Mouse (Mus musculus) cerebellum, postnatal 25 days (tissue): Measurements from ENCODE around the gene D10Wsu102e.

ENCODE experiments used
- DNase-seq, 2 experiments: peaks; one replicate each; pipeline ENCODE4 v3.0.0; 2021; ENCODE audit warnings: mixed read lengths in 2 of 2

Gene D10Wsu102e

GRCm38 (mm10) chr10:83359956-83360355 lies at the start of gene D10Wsu102e:
D10Wsu102e (plus strand) TSS chr10:83360221.
- DNase-seq: peak; percentile 96 to 98

DNA sequence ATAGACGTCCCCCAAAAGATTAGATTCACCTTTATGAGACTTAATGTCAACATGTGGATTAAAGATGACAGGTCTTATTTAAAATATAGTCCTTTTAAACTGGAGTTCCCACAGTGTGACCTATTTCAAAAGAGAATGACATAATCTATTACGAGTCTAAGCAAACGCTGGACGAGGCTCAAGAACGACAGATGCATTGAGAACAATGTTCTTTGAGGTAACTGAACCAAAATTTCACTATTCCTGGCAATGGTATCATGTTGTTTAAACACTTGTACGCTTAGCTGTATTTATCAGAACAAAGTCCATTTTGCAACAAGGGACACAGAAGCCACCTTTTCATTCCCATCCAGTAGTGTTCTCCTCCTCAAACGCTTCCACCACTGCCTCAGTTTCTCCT lies 49.7 kb upstream of the D10Wsu102e start:
- peak in 1 of 2 experiments; percentile 30 for DNase-seq

- no peak for DNase-seq
Observed at GRCm38 (mm10) chr10:83313033-83313432, 47.0 kb upstream of the D10Wsu102e start.

- no peak for DNase-seq
Observed at GRCm38 (mm10) chr10:83320396-83320795, 39.6 kb upstream of the D10Wsu102e start.

GRCm38 (mm10) chr10:83320870-83321269 lies 39.2 kb upstream of the D10Wsu102e start:
- DNase-seq: peak; percentile 71 to 80

DNA sequence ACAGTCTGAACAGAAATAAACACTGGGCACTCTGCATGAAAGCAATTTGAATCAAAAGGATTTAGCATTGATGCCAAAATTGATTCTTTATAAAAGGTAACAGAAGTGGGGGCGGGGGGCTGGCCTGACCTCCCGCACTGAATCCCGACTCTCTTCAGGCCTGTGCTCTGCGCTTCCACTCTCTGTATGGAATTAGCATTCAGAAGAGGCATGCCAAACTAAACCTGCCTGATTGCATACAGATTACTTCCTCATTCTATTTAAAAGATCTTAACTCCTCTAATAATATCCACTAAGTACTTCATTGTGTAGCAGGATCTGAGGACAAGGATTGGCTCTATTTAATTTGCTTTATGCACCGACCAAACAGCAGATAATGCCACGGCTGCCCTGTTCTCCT lies 38.5 kb upstream of the D10Wsu102e start:
- no peak for DNase-seq

DNA sequence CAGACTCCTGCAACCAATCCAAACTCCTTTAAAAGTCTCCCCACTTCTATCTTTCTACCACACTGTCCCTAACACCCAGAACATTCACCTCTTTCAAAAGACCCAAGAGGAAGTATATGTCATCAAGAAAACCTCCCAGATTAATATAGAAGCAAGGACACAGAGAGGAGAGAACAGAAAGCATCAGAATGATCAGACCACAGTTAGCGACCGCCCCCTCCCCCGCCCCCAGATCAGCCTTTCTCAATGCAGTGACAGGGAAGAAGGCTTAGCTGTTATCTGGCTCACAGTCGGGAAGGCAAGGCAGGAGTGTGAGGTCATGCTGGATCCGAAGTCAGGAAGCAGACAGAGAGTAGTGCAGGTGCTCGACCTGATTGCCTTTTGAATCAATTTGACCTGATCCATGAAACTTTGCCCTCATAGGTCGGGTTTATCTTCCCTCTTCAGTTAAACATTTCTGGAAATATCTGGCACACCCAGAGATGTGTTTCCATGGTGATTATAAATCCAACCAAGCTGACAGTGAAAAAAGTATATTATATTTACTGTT lies 37.4 kb upstream of the D10Wsu102e start:
- no peak for DNase-seq

GRCm38 (mm10) chr10:83324871-83325270 lies 35.1 kb upstream of the D10Wsu102e start:
- DNase-seq: no peak

- DNase-seq: no peak
Observed at GRCm38 (mm10) chr10:83325903-83326302, 34.1 kb upstream of the D10Wsu102e start.

DNA sequence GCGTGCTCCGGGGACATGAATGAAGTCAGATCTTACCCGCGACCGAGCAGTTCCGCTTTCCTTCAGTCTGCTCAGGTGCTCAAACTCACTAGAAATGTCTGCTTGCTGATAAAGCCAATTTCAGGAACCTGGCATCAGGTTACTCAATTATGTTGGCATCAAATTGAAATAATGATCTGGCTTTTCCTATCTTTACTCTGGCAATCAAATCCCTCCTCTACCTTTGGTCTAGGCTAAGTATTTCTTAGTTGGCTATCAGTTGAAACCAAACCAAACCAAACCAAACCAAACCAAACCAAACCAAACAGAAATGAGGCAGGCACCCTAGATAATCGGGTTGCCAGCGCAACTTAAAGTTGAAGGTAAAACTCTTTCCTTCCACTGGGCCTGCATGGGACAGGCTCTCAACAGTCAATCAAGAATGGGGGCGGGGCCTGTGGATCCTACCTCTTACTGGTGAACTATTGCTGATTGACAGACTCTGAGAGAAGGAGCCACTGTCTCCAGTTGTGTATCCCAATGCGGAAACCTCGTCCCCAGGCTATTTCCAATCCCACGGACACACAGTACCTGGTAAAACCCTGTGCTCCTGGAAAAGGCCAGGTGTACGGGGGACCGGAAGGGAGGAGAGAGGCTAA lies 33.3 kb upstream of the D10Wsu102e start:
- DNase-seq: no peak

GRCm38 (mm10) chr10:83328791-83329190 lies 31.2 kb upstream of the D10Wsu102e start:
- DNase-seq: no peak

GRCm38 (mm10) chr10:83330336-83330735 lies 29.7 kb upstream of the D10Wsu102e start:
- DNase-seq: no peak

DNA sequence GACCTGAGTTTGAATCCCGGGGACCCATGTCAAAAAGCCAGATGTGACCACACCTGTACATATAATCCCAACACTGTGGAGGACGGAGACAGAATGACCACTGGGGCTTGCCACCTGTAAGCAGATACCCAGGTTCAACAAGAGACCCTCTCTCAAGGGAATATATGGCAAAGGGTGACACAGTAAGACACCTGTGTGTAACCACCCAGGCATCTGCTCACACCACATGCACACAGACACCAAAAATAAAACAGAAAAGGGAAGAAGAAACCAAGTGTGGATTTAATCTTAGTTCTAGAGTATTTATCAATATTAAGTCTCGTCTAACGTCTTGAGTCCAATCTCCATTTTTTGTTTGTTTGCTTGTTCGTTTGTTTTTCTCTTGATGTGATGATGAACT lies 28.2 kb upstream of the D10Wsu102e start:
- no peak for DNase-seq

DNA sequence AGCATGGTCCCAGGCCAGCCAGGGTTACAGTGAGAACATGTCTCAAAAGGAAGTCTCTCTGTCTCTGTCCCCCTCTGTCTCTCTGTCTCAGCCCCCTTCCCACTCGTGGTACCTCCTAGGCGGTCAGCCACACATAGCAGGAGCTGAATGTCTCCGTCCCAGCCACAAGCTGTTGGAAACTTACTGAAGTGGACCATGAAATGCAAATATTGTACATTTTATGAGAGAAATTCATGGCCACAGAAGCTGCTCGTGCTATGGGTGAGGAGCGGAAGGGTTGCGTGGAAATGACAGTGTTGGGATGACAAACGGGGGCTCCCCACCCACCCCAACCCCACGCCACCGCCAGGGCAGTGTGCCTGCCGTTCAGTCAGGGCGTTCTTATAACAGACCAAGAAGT lies 27.4 kb upstream of the D10Wsu102e start:
- no peak for DNase-seq

GRCm38 (mm10) chr10:83336336-83336735 lies 23.7 kb upstream of the D10Wsu102e start:
- no peak for DNase-seq

- peak; percentile 92 to 94 for DNase-seq
Observed at GRCm38 (mm10) chr10:83337159-83337951, 22.7 kb upstream of the D10Wsu102e start, which contains the start of gene Slc41a2. Slc41a2 (minus strand) TSS chr10:83337882.

DNA sequence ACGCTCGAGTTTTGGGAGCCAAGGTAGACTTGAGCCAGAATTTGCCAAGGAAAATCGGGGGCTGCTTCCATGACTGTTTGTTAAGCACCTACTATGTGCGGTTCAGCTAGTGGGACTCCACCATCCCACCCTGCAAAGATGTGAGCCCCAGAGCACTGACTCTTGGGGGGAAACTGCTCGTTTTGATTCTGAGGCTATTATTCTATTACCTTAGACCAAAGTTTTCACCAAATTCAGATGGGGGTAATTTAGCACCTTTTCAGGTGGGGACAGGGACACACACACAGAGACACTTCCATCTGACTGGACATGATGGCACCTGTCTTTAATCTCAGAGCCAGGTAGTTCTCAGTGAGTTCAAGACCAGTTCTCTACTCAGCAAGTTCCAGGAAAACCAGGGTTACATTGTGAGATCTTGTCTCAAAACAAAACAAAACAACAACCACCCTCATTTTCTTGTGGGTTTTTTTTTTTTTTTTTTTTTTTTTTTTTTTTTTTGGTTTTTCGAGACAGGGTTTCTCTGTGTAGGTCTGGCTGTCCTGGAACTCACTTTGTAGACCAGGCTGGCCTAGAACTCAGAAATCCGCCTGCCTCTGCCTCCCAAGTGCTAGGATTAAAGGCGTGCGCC lies 21.9 kb upstream of the D10Wsu102e start:
- no peak for DNase-seq

DNA sequence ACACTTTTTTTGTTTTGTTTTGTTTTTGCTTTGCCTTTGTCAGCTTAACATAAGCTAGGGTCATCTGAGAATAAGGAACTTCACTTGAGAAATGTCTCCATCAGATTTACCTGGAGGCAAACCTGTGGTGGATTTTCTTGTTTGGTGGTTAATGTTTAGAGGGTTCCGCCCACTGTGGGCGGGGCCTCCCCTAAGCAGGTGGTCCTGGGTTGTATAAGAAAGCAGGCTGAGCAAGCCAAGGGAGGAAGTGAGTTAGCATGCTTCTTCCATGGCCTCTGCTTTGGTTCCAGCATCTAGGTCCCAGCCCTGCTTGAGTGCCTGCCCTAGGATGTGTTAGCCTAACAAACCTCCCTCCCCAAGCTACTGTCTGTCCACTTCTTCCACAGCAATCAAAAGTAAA lies 18.8 kb upstream of the D10Wsu102e start:
- no peak for DNase-seq

- peak; percentile 39 to 66 for DNase-seq
Observed at GRCm38 (mm10) chr10:83343171-83343570, 16.9 kb upstream of the D10Wsu102e start.

DNA sequence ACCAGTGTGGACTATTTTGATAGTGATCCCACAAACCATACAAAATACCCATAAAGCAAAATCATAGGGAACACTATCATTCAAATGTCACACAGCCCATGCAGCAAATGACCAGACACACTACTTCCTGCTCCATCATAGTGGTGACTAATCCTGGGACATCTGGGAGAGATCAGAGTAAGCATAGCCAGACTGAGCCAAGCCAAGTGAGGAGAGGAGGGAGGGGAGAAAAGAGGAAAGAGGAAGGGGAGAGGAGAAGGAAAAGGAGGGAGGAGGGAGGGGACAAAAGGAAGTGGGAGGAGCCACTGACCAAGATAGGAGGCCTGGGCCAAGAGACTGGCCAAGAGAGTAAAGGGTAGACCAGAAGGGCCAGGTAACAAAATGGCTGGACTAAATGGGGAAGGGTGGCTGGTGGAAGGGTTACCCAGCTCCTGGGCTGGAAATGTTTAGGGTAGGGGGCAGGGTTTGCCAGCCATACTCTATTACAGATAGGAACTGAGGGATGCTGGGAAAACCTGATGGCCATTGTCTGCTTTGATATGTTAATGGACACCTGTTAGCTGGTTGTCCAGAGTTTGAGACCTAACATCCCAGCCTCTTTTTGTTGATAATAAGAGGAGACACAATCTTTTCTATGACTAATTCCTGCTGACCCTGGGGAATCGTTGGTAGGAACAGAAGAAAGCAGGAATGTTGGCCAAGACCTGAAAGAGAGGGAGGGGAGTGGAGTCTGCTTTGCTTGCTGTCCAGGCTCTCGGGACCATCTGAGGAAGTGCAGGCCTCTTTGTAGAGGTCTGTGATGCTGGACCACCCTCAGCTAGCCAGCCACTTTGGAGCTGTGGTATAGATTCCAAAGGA lies 16.0 kb upstream of the D10Wsu102e start:
- no peak for DNase-seq

DNA sequence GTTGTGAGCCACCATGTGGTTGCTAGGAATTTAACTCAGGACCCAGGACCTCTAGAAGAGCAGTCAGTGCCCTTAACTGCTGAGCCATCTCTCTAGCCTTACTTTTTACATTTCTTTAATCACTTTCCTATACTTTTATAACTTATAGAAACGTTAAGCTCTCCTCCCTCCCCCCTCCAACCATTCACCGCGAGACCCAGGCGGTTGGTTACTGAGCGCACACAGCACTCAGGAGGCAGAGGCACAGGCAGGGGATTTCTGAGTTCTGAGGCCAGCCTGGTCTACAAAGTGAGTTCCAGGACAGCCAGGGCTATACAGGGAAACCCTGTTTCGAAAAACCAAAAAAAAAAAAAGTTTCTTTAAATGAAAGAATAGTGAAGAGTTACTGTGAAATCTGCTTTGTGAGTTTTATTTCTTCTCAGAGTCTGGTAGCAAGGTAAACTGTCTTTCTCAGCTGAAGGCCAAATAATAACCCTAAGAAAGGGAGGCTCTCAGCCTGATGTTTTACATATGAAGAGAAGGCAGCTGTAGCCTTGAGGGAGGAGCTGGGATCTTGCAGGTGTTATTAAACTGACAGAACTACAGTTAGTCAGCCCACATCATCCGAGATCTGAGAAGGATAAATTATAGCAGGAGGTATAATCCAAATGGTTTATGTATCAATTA lies 14.2 kb upstream of the D10Wsu102e start:
- no peak for DNase-seq

DNA sequence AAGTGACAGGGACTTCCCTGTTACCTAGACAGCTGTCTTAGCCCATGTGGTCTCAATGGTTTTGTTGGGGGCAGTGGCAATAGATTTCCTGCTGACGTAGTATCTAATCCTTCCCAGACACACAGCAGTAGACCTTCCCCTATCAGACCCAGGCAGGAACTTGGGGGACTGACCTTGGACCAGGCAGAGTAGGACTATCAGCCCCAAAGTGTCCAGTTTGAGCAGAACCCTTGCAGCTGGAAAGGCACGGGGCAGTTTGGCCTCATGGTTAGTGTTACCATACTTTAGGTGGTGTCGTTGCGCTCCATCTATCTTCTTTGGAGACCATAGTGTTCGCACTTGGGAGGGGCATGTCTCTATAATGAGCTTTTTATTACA lies 13.7 kb upstream of the D10Wsu102e start:
- DNase-seq: no peak
